Mouse (Mus musculus) embryonic stem cell, embryonic (primary cell): ENCODE results near the gene Slc6a19.

Experiments used
- CTCF ChIA-PET, 4 experiments: fragments of 300-600 bp in 2 of 4; fragments of 350-600 bp in 2 of 4; sonication (Branson Sonifier 250); formaldehyde crosslinking; loops; one replicate each; lab custom pipeline; 2022; ENCODE audit warnings: inconsistent platforms in 2 of 4; lab: Charles Lee
- POLR2A ChIA-PET, 4 experiments: fragments of 300-600 bp in 2 of 4; fragments of 350-600 bp in 2 of 4; sonication (Branson Sonifier 250); formaldehyde crosslinking; loops; one replicate each; lab custom pipeline; 2022; ENCODE audit warnings: antibody characterized with exemption in 4 of 4, inconsistent platforms in 1 of 4; lab: Charles Lee

Gene Slc6a19

DNA sequence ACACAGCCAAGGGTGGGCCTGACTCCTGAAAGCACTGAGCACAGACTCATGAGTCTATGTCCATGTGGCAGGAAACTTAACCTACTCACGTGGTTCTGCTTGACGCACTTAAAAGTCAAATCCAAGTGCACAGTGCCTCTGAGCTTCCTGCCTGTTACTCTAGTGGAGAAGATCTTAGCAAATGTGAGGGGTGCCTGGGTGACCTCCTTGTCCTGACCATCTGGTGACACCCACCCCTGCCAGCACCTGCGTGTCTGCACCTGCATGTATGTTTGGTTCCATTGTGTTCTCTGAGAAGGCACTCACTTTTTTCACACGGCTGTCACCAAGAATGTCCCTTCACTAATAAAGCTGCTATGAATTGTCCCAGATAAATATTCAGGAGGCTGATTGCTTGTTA, 63.4 kb downstream of the Slc6a19 start:
- ChIA-PET POLR2A (interaction anchor here in 1 of 4 experiments (1.1 kb wide), 1 partner anchor 11 kb away, joined by 3 read pairs; no protein-coding TSS in a partner anchor), CTCF (no interaction called here)

DNA sequence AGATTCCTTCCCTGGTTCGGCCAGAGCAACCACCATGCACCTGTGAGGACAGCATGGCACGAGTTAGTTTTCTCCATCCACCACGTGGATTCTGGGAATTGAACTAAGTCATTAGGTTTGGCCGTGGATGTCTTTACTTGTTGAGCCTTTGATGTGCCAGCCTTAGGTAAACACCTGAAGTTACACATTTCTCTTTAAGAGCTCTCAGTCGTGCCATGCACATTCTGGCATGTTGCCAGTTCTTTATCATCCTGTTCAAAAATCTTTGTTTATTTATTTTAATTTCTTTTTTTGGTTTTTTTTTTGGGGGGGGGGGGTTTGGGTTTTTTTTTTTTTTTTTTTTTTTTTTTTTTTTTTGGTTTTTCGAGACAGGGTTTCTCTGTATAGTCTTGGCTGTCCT, 66.8 kb downstream of the Slc6a19 start:
- POLR2A ChIA-PET: interaction anchor here in 1 of 4 experiments (1.2 kb wide), 1 partner anchor 11 kb away, joined by 3 read pairs; no protein-coding TSS in a partner anchor
- CTCF ChIA-PET: no interaction called here

DNA sequence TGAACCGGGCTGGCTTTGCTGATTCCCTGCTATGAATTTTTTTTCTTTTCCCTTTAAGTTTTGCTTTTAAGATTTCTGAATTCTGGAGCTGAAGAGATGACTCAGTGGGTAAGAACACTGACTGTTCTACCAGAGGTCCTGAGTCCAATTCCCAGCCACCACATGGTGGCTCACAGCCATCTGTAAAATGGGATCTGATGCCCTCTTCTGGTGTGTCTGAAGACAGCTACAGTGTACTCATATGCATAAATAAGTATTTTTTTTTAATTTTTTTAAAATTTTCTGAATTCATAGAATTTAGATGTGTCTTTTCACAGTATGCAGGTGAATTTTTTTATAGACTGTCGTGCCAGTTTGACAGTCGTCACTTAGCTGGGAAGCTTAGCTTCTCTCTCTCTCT, 72.8 kb downstream of the Slc6a19 start:
- ChIA-PET CTCF (interaction anchor here in 3 of 4 experiments (0.6 to 1.3 kb wide), 7 partner anchors 11 to 206 kb away, joined by 3 to 6 read pairs (median 3); partner anchors contain the start of gene Clptm1l (in 1 of the 3)), POLR2A (interaction anchor here in 3 of 4 experiments (0.6 to 1.8 kb wide), 4 partner anchors 18 to 463 kb away, joined by 3 to 4 read pairs (median 3); no protein-coding TSS in a partner anchor)
